Mouse (Mus musculus) adrenal gland, postnatal 36 days (tissue): ENCODE data around the gene Pdap1. TPM values are rescaled to one million over a fixed set of nuclear protein-coding genes. Genes with fewer than 3 reads are reported as not detected.
"Not testable (repeated sequence)": the region's sequence is repeated elsewhere in the genome, so short reads cannot be mapped to it uniquely, and the experiment has no call there.

Source experiments
- DNase-seq, 2 experiments: peaks; one replicate each; pipeline ENCODE4 v3.0.0; 2021; ENCODE audit warnings: mixed read lengths in 1 of 2
- total RNA-seq, 2 experiments: library from RNA; stranded (reverse); gene quantifications; 2 replicates each; pipeline ENCODE4 v1.2.3; 2021

Pdap1 gene
- total RNA-seq, 2 experiments from 2014 or later = 88.0 to 92.1 TPM

DNA sequence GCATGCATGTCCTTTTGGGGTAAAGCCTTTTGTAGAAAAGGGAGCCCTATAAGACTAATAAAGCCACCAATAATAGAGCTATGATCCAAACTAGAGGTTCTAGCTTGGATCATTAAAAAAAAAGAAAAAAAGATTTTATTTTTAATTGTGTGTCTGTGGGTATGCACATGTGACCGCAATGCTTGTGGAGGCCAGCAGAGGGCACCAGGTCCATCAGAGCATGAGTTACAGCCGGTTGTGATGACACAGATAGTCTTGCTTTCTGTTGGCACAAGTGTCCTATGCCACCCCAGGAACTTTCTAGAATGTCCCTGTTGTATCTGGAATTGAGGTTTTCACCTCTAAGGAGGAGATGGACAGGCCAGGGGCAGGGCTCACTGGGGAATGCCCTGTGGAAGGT is 20.7 kb downstream of the Pdap1 start:
- DNase-seq = no peak

DNA sequence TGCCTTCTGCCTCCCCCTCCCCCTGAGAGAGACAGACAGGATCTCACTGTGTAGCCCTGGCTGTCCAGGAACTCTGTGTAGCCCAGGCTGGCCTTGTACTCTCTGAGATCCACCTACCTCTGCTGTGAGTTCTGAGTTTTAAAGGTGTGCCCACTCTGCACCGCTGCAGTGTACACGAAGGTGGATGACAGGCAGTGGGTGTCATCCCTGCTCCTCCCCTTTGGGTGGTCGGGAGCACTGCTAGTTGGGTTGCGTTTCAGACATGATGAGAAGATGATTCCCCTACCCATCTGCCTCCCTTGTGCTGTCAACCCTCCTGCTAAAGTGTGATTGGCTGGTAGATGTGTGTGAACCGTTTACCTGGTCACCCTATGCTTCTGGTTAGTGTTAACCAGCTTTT is 21.6 kb downstream of the Pdap1 start:
- DNase-seq = no peak

GRCm38 (mm10) chr5:145118005-145118404 is 22.0 kb downstream of the Pdap1 start:
- peak in 1 of 2 experiments; percentile 40 for DNase-seq

DNA sequence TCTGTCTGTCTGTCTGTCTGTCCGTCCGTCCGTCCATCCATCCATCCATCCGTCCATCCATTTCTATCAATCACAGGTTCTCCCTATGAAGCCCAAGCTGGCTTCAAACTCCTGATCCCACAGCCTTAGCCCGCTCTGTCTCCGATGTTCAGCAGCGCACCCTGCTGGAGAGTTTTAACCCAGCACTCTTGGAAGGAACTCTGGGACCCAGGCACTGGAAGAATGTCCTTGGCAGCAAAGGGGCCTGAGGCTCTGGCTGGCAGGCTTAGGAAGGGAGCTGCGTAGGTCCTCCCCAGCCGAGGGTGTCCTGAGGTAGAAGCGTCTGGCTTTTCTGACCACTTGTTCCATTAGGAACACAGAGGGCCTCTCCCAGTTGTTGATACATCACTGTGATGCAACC is 23.1 kb downstream of the Pdap1 start:
- DNase-seq = peak; percentile 80 to 87

- peak; percentile 78 to 80 for DNase-seq
These were observed 23.7 kb downstream of the Pdap1 start for GRCm38 (mm10) chr5:145116316-145116715.

DNA sequence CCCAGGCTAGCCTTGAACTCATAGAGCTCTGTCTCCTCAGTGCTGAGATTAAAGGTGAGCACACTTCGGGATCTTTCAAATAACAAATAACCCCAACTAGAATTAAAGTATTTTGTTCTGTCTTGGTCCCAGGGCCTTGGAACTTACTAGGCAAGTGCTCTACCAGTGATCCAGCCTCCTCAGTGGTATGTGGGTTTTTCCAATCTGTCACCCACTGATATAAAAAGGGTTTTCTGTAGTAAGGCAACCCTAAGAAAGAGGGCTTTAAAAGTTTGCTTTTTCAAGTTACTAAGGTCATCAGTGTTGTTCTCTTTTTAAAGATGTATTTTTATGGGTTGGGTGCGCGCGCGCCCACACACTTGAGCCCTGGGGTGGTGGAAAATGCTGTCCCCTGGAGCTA is 24.3 kb downstream of the Pdap1 start:
- no peak for DNase-seq

- DNase-seq = peak; percentile 69 to 81
These were observed 25.2 kb downstream of the Pdap1 start for GRCm38 (mm10) chr5:145114606-145115473.

GRCm38 (mm10) chr5:145114071-145114605 is 25.9 kb downstream of the Pdap1 start, which contains the start of gene Arpc1b:
Arpc1b (plus strand) TSS chr5:145114215.
- DNase-seq = peak; percentile 88 to 94

GRCm38 (mm10) chr5:145113416-145113815 is 26.6 kb downstream of the Pdap1 start:
- no peak for DNase-seq

GRCm38 (mm10) chr5:145112566-145112965 is 27.5 kb downstream of the Pdap1 start:
- peak; percentile 55 to 65 for DNase-seq

DNA sequence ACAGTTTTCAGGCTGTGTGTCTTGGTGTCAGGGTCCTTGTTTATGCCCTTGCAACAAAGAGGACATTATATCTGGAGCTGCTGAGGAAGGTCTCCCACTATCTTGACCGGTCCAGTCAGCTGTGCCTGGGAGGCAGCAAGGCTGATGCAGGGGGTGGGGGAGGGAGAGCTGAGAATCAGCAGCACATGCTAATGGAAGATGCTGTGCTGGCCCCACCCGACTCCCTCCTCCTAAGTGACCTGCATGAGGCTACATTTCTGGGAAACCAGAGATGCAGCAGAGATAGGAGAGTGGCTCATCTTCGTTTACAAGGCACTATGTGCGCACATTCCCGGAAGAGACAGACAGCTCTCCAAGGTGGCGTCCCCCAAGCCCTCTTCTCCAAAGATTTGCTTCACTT is 29.6 kb downstream of the Pdap1 start:
- no peak for DNase-seq

GRCm38 (mm10) chr5:145105694-145106275 is 34.3 kb downstream of the Pdap1 start:
- peak; percentile 63 to 64 for DNase-seq

- DNase-seq = no peak
These were observed 35.7 kb downstream of the Pdap1 start for GRCm38 (mm10) chr5:145104328-145104727.

GRCm38 (mm10) chr5:145102706-145103105 is 37.3 kb downstream of the Pdap1 start:
- no peak for DNase-seq

DNA sequence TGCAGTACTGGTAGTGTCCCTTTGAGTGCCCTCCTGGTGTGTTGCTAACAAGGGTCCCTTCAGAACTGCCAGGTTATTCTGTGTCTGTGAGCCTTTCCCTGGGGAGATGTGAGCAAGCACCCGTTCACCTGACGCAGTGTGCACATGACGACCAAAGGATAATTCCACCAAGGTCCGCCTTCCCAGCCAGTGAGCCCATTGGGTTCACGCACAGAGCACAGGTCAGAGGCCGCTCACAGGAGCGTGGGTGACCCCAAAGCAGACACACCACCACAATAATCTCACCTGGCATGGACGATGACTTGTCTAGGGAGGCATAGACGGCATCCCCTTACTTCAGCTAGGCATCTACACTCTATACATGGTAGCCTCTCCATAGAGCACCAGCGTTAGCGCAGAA is 38.6 kb downstream of the Pdap1 start:
- DNase-seq = not testable (repeated sequence)

- DNase-seq = no peak
These were observed 39.1 kb downstream of the Pdap1 start for GRCm38 (mm10) chr5:145100960-145101359.

GRCm38 (mm10) chr5:145098340-145098821 is 41.7 kb downstream of the Pdap1 start:
- DNase-seq = no peak

- no peak for DNase-seq
These were observed 43.8 kb downstream of the Pdap1 start for GRCm38 (mm10) chr5:145096195-145096594.

- no peak for DNase-seq
These were observed 50.2 kb downstream of the Pdap1 start for GRCm38 (mm10) chr5:145089878-145090277.

GRCm38 (mm10) chr5:145088186-145088585 is 51.9 kb downstream of the Pdap1 start:
- no peak for DNase-seq

DNA sequence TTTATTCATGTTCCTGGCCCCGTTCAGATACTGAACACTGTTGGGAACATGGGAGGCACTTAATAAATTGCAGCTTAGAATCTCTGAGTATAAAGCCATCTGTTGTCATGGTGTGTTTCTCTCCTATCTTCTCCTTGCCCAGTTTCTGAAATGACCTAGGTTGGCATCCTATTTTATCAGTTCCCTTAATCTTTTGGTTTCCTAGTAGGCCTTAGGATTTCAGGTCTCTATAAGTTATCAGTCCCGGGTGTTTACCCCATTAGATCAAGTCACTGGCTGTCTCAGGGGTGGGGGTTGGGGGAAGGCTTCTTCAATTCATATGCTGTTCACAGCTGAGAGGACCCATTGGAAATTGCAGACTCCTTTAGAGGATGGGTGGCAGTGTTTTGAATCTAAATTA is 55.2 kb downstream of the Pdap1 start:
- no peak for DNase-seq

DNA sequence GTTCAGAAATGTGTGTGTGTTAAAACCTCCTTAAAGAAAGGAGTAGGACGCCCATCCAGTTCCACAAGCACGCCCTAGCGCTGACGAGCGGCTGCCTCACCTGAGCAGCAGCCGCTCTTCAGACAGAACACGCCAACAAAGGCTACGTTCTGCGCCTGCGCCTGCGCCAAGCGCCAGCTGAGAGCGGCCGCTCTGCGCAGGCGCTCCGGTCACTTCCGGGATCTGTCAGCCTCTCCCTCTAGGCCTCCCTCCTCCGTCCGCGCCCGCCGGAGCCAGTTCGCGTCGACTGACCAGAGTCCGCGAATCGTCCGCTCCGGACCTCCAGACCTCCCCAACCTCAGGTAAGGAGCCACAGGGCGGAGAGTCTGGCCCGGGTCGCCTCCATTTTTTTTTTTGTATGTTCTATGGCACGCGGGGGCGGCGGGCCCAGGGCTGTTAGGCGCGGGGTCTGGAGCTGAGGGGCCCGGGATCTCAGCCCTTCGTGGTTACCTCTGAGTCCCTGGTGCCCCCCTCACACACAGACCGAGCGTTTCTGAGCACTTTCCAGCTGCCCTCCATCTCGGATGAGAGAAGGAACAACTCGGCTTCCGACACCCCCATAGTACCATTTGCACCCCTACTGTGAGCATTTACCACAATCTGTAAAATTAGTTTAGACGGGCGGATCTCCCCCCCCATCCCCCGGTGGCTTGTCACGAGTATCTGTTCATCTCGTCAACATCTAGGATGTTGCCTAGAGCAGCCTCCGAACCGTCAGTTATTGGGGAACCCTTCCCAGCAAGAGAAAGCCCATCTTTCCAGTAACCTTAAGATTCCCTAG is 56.2 kb downstream of the Pdap1 start, which contains the start of the genes Arpc1a and Kpna7:
TSS of gene Arpc1a (plus strand) at position 199 of the 820 bp plus-strand sequence.
TSS of gene Kpna7 (minus strand) at position 399 of the 820 bp plus-strand sequence.
- peak; percentile 97 to 99 for DNase-seq
